Mouse (Mus musculus) testis, postnatal 14 days (tissue): ENCODE measurements around the gene Gm10718.
"Not testable (repeated sequence)": the region's sequence is repeated elsewhere in the genome, so short reads cannot be mapped to it uniquely, and the experiment has no call there.

Experiments
- DNase-seq: peaks from one replicate; pipeline ENCODE4 v3.0.0; 2021; ENCODE audit warnings: low spot score

Gm10718 gene

GRCm38 (mm10) chr9:3025653-3026052, 2.3 kb downstream of the Gm10718 start:
- peak; percentile 88 for DNase-seq

GRCm38 (mm10) chr9:3026136-3026535, 2.8 kb downstream of the Gm10718 start:
- DNase-seq, result not testable (repeated sequence)

GRCm38 (mm10) chr9:3026741-3027140, 3.4 kb downstream of the Gm10718 start:
- not testable (repeated sequence) for DNase-seq

GRCm38 (mm10) chr9:3027200-3027599, 3.9 kb downstream of the Gm10718 start:
- DNase-seq, result not testable (repeated sequence)

- DNase-seq, result peak; percentile 75
Measured at GRCm38 (mm10) chr9:3029276-3030000, 6.1 kb downstream of the Gm10718 start.

- DNase-seq, result not testable (repeated sequence)
Measured at GRCm38 (mm10) chr9:3030677-3031318, 7.5 kb downstream of the Gm10718 start.

- DNase-seq, result not testable (repeated sequence)
Measured at GRCm38 (mm10) chr9:3034299-3034698, 11.0 kb downstream of the Gm10718 start, which contains the start of gene Gm17535. Gene Gm17535, plus strand, starts transcription at chr9:3034599.

- DNase-seq, result not testable (repeated sequence)
Measured at GRCm38 (mm10) chr9:3036577-3036976, 13.2 kb downstream of the Gm10718 start, which contains the start of gene Gm10715. Gene Gm10715, plus strand, starts transcription at chr9:3036877.

GRCm38 (mm10) chr9:3038161-3038560, 14.8 kb downstream of the Gm10718 start:
- DNase-seq, result not testable (repeated sequence)
